Mouse (Mus musculus) telencephalon, adult 2 months (tissue): ENCODE measurements around the gene Map3k14.

Experiments
- DNase-seq: peaks from one replicate; pipeline ENCODE4 v3.0.0-alpha.2; 2011; ENCODE audit warnings: low read depth, low spot score

Map3k14 gene

DNA sequence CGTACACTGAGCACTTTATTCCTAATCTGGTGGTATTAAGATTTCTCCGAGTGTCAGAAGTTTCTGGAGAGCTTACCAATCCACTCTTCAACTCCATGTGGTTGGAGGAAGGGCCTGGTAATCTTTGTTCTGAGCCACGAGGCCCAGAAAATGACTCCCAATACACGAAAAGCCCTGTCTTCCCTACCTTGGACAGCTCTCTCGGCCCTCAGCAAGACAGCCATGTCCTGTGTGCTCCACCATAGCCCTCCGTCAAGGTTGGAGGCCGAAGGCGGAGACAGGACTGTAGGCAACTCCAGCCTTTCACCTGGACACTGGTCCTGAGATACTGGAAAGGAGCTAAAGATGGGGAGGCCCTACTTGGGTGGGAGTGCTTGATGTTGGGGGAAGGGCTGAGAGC lies 57.0 kb downstream of the Map3k14 start:
- DNase-seq, result no peak

DNA sequence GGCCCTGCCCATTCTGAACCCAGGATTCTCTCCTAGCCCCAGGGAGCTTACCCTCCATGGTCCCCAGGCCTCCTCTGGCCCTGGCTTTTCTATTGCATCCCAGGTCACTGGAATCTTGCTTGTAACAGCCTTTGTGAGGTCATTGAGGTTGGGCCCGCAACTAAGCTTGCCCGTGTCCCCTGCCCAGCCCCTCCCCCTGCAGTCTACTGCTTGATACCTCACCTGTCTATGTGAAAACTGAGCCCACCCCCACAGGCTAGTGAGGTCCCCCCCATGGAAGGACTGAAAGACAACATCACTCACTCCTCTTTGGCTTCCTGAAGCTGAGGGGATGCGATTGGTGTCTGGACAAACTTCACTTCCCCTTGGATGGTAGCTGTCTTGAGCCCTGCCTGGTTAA lies 58.8 kb downstream of the Map3k14 start, which contains the start of gene 1700023F06Rik:
1700023F06Rik (minus strand) TSS at position 101 of the 400 bp plus-strand sequence.
- DNase-seq, result no peak

GRCm38 (mm10) chr11:103206203-103206602 lies 61.1 kb downstream of the Map3k14 start:
- no peak for DNase-seq

GRCm38 (mm10) chr11:103202376-103202775 lies 64.9 kb downstream of the Map3k14 start:
- DNase-seq, result no peak

- no peak for DNase-seq
Measured at GRCm38 (mm10) chr11:103201664-103202063, 65.6 kb downstream of the Map3k14 start.

DNA sequence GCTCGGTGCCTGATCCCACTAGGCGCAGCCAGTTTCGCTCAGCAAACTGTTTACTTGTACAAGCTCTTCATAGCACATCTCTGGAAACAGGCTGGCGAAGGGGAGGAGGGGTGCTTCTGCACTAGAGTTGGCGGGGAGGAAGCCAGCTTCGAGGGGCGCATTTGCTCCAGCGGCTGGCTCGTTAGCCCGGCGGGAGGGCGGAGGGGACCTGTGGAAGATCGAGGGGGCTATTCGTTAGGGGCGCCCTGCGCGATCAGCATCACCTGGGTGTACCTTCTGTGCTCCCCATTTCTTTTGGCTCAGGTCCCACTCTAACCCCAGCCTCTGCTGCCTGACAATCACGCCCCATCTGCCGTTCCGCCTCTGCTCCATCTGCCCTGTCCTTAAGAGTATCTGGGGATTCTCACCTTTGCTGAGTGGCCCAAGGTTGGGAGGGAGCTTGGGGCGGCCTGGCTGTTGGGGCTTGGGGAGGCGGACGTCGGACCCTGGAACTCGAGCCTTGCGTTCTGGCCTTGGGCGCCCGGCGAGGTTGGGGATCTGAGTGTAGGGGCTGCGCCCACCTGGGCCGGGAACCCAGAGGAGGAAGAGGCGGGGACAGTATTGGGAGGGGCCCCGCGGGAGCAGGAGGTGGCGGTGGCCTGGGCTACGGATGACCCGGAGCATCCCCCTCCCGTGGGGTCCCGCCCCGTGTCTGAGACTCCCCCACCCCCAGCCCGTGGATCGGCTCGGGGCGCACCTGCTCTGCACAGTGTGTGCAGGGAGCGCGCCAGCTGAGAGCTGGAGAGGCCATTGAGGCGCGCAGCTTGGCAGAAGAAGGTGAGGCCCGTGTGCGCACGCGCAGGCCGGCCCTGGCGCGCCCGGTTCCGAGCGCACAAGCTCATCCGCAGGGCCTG lies 68.1 kb downstream of the Map3k14 start:
- DNase-seq, result no peak

DNA sequence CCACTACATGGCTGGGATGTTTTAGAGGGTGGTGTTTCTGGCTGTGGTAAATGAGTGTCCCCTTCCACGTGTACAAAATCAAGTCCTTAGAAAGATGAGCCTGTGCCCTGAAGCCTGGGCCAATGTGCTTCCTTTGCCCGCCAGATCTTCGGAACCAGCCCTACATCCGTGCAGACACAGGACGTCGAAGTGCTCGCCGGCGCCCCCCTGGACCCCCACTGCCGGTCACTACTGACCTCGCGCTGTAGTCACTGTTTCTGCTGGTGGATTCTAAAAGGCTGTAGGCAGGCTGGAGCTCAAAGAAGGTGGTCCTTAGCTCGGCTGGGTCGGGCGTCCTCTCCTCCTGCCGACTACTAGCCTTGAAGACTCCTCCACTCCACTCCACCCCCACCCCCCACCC lies 68.9 kb downstream of the Map3k14 start:
- no peak for DNase-seq

DNA sequence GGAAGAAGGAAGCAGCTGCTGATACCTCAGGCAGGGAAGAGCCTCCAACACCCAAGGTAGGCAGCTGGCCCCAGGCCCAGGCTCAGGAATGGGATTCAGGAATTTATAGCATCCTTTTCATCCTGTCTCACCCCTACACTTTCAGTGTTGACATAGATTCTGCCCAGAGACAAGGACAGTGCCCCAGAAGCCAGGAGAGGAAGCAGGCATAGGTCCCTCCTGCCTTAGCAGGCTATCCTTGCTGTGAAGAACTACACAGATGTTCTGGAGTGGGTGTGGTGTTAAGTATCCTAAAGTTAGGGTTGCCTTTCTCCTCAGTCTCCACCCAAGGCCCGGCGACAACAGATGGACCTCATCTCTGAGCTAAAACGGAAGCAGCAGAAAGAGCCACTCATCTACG lies 69.9 kb downstream of the Map3k14 start:
- peak; percentile 84 for DNase-seq

DNA sequence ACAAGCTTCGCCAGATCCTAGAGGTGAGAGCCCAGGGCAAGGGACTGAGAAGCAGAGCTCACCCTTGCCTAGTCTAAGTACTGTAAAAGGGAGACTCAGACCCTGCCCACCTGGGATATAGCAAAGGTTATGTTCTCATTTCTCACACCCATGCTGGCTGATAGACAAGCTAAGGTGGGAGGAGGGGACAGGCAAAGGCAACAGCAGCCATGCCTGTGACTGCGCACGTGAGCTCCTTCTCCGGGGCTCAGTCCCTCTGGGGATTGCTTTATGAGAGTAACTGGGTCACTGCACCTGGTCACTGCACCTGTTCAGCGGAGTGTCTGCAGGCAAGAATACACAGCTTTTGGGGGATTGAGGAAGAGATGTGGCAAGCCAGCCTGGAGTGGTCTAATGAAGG lies 71.6 kb downstream of the Map3k14 start:
- DNase-seq, result no peak

DNA sequence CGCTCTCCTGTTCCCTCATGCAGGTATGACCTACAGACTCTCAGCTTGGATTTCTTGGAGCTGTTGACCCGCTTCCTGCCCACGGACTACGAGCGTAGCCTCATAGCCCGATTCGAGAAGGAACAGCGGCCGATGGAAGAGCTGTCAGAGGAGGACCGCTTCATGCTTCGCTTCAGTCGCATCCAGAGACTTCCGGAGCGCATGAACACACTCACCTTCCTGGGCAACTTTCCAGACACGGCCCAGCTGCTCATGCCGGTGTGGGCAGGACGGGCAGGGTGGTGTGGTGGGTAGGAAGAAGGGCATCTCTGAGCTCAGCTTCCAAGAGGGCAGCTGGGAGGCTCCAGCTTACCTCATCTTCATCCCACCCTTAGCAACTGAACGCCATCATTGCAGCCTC lies 72.0 kb downstream of the Map3k14 start:
- DNase-seq, result no peak

GRCm38 (mm10) chr11:103193825-103194168 lies 73.5 kb downstream of the Map3k14 start:
- no peak for DNase-seq

GRCm38 (mm10) chr11:103192956-103193824 lies 74.1 kb downstream of the Map3k14 start:
- DNase-seq, result no peak

DNA sequence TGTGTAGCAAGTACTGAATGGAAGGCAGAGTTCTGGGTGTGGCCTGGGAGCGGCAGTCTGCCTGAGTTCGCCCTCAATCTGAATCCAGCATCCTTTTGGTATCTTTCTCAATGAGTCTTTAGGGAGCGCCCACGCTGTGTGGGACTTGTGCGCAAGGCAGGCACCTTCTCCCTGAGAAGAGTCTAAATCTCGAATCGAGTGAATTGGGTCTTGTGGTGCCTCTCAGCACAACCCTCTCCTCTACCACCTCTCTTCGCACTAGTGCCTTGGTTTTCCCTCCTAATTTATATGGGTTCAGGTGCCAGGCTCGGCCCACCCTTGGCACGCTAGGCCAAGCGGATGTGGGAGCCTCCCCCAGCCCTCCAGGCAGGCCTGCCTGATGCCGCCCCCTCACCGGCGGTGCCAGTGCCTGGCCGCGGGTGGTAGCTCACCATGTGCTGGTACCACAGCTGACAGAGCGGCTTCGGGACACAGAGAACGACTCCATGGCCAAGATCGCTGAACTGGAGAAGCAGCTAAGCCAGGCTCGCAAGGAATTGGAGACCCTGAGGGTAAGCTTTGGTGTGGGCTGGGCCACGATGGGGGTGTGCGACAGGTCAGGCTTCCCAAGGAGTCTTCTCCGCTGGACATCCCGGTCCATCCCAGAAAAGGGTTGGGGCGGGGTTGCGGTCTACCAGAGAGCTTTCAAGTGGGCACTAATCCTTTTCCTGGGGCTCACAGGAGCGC lies 74.9 kb downstream of the Map3k14 start:
- peak; percentile 89 for DNase-seq

- DNase-seq, result no peak
Measured at GRCm38 (mm10) chr11:103184891-103185290, 82.4 kb downstream of the Map3k14 start.

GRCm38 (mm10) chr11:103181911-103182310 lies 85.4 kb downstream of the Map3k14 start:
- no peak for DNase-seq

GRCm38 (mm10) chr11:103181349-103181748 lies 85.9 kb downstream of the Map3k14 start:
- no peak for DNase-seq

DNA sequence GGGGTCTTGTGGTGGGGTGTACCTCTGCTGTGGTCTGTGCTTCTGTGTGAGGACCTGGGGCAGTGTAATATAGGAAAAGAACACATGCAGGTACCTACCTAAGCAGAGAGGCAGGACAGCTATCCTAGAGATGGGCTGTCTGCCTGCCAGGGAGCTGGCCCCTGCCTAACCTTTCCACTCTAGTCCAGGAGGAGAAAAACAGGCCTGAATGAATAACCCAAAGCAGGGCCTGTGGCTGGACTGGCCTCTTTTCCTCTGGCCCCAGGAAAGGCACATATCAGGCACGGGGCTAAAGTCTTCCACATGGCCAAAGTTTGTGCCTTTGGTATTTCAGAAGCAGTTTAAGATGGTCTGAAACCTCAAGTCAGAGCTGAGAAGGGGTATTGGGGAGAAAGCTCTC lies 86.8 kb downstream of the Map3k14 start:
- DNase-seq, result no peak

- DNase-seq, result no peak
Measured at GRCm38 (mm10) chr11:103178748-103179147, 88.5 kb downstream of the Map3k14 start.

GRCm38 (mm10) chr11:103177815-103178485 lies 89.3 kb downstream of the Map3k14 start:
- no peak for DNase-seq

- DNase-seq, result no peak
Measured at GRCm38 (mm10) chr11:103177216-103177615, 90.1 kb downstream of the Map3k14 start.

DNA sequence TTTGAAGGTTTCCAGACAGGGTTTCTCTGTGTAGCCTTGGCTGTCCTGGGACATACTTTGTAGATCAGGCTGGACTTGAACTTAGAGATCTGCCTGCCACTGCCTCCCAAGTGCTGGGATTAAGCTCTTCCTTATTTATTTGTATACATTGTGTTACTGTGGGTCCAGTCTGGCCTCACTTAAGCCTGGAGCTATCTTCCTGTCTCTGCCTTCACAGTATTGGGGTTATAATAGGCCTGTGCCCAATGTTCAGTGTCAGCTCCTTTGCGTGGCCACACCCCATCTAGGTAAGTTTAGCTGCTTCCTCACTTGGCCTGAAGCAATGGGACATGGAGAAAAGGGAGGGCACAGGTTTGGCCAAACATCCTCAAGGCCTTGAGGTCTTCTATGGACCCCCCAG lies 90.8 kb downstream of the Map3k14 start:
- no peak for DNase-seq
